Comparison of ENCODE assay signal across 1 mouse cellular context in the genomic region with DNA sequence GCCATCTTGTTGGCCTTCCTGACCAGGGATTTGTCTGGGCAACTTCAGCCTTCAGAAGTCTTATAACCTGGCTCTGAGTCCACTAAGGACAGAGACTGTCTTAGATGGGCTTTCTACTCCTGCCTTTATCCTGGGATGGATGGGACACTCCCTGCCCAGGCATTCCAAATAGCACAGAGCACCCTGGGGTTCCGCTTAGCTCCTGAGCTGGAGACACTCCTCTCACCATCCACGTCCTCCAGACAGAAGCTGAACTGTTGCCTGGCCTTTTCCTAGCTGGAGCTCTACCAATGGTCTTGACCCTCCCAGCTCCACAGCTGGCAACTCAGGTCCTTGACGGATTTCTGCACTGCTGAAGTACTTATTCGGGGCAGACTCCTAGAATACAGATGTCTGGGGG.
TF ChIP-seq lines count a peak whose summit lies in the region.

No protein-coding gene starts in this region.

TF ChIP-seq in myocyte, 11 proteins besides CTCF, POLR2A, EP300 and RAD21 (continued from another document):
- TF ChIP-seq SRF (IDR thresholded peaks at IDR 0.05; ENCODE audit: control insufficient read depth, insufficient read length, low read depth) (no peak), TCF3 (IDR thresholded peaks at IDR 0.05; ENCODE audit: insufficient read length, low read depth) (no peak), REST (IDR thresholded peaks at IDR 0.05; ENCODE audit: insufficient read depth, insufficient read length) (no peak)
